Mouse (Mus musculus): ENCODE measurements at regions not wholly inside any gene's neighbourhood (a gene's known extent, or its start where the extent isn't known, plus 50 kb on each side); places are given as distances from the start of the nearest gene placed in this dataset.
A peak's percentile ranks its signal among the peaks of the same experiment; 100 is the strongest.

DNA sequence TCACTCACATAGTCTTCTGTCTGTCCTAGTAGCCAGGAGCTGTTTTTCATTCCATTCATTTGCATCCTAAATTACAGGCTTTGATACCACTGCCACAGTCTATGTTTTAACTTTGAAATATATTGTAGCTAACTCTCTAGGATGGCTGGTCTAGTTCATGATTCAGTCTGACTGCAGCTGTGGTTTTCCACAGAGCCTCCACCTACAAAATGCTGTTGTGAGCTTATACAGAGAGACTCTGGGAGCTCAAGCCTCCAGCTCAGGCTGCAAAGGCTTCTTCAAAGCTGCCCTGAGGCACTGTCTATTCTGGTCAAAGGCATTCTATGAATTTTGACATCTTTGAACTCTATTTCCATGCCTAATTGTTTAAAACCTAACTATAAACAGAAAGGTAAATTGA lies 2326.5 kb upstream of the Gm7489 start:
- no peak for DNase-seq (ENCODE audit: low spot score in 2 of 2)

DNA sequence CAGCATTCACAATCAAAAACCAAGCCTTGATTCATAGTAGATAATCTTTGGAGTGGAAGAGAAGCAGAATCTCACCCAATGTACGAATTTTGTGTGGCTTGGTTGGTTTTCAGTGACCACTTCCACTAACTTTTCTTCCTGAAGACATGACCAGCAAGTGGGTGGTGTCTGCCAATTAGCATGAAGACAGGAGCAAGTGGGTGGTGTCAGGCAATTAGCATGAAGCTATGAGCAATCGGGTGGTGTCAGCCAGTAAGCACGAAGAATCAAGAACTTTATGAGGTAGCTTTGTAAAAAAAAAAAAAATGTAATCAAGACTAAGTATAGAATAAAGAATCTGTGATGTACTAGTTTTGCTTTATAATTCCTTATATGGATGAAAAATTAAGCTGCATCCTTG lies 2319.2 kb upstream of the Gm7489 start:
- no peak for DNase-seq (ENCODE audit: low spot score in 2 of 2)

DNA sequence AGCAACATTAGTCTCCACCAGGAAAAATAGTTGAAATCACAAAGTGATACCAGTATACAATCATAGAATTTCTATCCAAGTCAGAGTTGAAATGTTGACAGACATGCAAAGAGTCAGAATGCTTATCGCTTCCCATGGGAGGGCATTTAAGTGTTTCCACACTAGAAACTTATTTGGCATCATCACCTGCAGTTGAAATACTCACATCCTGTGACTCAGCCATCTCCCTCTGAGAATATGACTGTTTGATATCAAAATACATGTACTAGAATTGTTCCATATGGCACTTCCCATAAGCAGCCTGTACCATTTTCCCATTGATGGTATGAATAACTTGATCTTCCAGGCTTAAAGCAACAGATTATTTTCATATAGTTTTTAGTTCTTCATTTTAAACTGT lies 2314.1 kb upstream of the Gm7489 start:
- no peak for DNase-seq (ENCODE audit: low spot score in 2 of 2)

DNA sequence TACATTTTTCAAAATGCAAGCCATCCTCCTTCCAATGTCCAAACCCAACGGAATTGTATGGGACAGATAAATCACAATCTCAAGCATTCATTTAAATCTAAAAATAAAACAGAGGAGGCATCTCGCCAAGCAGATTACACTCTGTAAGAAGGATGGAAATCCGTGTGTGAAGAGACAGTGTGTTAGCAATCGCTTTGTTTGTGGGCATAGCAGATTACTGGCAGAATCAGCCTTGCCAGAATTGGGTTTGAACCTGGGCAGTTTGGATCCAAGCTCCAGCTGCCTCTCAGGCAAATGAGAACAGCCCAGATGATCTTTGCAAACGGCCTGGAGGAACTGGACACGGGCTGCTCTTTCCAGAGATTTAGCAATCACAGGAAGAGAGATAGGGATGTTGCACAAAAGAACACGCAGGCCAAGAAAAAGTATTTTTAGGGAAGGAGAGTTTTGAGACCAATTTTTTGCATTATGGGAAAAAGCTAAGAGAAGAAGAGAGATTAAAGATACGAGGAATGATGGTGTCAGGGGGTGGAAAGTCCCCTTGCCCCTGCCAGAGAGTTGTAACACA lies 2310.1 kb upstream of the Gm7489 start:
- no peak for DNase-seq (ENCODE audit: low spot score in 2 of 2)

DNA sequence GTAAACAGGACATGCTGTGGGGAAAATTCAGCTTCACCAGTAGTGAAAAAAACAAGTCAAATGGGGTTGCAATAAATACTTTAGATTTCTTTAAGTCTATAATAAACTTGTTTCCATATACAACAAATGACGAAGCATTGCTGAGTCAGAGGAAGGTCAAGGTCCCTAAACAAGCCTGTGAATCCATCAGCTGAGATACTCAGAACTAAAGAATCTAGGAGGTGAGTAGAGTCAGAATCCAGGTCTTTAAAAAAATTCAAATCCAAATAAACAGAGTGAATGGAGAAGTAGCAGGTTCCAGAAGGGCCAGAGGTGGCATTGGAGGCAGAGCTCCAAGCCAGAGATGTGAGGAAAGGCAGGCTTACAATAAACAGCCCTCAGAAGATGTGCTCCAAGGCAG lies 2301.1 kb upstream of the Gm7489 start:
- no peak for DNase-seq (ENCODE audit: low spot score in 2 of 2)

DNA sequence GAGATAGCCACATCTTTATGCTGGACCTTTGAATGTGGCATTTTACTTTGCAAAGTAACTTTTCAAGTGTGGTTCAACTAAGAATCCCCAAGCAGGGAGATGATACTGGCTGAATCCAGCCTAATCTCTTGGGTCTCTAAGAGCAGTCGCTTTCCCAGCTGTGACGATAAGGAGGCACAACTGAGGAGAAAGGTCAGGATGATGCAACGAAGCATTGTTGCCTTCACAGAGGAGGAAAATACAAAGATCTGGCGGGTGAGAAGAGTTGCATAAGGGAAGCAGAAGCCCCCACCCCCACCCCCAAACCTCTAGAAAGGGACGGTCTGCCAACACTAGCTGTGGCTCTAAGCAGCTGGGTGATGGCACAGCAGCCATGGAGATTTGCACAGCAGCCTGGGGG lies 2298.6 kb upstream of the Gm7489 start:
- no peak for DNase-seq (ENCODE audit: low spot score in 2 of 2)

DNA sequence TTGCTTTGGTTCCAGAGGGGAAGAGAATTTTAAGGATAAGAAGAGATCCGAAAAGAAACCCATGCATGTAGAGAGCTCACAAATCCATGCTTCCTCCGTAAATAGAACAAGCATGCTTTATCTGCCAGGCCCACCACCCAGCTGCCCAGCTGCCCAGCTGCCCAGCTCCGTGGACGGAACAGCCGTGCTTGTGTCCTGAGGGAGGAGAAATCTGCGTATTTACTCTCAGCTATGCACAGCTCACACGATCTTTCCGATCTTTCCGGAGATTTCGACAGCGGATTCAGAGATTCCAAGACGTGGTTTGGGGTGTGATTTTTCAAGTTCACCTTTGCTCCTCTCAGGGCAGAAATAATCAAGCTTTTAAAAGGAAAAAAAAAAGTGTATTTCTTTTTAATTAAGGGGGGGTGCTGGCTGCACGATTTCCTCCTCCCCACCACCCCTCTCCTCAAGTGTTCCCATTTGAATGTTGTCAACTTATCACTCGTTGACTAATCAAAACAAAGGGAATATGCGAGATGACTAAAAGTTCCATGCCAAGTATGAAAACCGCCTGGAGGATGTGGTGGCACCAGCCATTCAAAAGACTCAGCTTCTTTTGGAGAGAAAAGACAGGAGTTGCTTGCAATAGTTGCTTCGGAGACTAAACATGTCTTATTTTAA lies 2293.2 kb upstream of the Gm7489 start:
- no peak for DNase-seq (ENCODE audit: low spot score in 2 of 2)

DNA sequence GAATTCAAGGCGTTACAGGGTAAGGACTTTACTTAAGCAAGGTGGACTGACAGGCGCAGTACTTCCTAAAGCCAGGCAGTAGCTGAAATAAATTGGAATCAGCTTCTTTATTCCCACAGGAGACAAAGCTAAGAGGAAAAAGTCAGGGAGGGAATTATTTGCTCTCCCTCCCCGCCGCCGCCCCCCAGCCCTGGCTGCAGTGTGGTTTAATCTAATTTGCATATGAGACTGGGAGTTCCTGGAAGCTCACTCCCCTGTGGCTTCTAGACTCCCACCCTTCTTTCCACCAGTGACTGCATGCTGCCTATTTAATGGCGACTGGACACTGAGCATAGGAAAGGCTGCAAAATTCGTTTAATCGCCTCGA lies 2292.7 kb upstream of the Gm7489 start:
- no peak for DNase-seq (ENCODE audit: low spot score in 2 of 2)

DNA sequence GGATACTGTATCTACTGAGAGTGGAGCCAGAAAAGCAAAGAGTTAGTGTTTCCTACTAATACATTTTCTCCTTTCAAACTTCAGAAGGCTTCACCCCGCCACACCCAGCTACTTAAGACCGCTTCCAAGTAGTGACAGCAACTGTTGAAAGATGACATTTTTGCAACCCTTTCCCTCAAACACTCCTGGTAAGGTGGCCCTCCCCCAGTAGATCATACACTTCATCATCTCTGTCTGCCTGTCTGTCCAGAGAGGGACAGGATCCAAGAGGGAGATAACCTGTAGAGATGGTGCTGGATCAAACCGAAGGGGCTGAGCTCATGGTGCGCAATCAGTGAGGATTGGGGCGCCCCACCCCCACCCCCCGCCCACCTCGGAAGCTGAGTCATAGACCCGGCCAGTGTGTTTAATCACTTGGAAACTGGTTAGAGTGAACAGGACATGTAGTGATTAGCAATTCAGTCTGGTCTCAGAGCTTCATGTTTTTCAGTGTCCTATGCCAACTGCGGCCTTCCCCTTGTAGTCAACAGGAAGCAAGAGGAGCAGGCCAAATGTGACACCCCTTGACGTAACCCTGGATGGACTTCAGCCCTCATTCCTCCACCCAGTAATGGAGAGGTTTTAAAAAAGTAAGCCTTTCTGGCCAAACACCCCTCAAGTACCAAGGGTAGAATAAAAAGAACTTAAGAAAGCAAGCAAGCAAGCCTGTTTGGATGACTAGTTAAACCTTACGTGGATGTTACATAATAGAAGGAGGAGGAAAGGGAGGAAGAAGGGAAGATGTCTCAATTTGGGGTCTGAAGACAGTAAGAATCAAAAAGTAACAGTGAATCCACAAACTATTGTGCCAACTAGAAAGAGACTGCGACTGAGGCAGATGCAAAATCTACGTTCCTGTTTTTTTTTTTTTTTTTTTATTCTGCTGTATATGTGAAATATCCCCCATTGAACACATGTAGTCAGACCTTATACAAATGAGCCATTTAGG lies 2291.9 kb upstream of the Gm7489 start:
- DNase-seq (ENCODE audit: low spot score in 2 of 2) = no peak

DNA sequence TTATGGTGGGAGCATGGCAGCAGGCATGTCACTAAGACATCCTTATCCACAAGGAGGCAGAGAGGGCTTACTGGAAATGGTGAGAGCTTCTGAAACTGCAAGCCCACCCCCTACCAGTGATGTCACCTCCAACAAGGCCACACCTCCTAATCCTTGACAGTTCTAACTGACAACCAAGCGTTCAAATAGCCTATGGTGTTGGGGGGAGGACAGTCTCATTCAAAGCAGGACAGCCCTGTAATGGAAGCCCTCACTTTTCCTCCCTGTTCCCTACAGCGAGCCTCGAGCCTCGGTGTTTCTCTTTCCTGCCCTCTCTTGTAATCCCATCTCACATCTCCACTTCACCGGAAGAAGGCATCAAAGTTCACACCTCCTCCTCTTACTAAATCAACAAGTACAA lies 2290.6 kb upstream of the Gm7489 start:
- DNase-seq (ENCODE audit: low spot score in 2 of 2) = no peak

DNA sequence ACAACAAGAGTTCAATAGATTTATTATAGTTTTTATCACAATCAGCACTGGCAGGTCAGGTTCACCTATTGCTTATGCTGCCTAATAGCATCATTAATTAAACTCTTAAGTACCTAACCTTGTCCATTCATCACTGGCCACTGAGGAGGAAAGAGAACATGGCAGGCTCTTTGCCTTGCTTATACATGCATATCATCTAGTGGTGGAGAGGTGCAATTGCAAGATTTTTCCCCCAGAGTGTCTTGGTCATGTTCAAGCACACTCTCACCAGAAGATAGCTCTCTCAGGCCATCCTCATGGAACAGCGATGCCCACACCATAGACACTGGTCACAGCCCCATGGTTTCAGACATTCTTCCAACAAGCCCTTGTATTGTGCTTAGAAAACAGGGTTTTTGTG lies 2289.1 kb upstream of the Gm7489 start:
- DNase-seq (ENCODE audit: low spot score in 2 of 2) = peak in 1 of 2 experiments; percentile 45

DNA sequence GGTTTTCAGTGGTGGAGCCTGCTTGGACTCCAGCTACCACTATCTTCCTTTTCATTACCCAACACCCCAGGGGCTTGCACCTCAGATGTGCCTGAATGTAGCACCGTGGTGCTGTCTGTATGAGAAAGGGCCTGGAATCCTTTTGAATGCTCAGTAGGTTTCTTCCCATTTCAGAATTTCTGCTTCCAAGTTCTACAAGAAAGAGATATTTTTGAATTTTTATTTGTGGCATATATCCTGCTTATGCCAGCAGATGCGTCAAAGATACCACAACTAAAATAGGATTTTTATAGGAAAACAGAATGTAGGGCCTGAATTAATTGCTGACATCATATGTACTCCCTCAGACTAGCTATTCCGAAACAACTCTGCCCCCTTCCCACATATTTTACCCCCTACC lies 2286.9 kb upstream of the Gm7489 start:
- DNase-seq (ENCODE audit: low spot score in 2 of 2) = no peak

DNA sequence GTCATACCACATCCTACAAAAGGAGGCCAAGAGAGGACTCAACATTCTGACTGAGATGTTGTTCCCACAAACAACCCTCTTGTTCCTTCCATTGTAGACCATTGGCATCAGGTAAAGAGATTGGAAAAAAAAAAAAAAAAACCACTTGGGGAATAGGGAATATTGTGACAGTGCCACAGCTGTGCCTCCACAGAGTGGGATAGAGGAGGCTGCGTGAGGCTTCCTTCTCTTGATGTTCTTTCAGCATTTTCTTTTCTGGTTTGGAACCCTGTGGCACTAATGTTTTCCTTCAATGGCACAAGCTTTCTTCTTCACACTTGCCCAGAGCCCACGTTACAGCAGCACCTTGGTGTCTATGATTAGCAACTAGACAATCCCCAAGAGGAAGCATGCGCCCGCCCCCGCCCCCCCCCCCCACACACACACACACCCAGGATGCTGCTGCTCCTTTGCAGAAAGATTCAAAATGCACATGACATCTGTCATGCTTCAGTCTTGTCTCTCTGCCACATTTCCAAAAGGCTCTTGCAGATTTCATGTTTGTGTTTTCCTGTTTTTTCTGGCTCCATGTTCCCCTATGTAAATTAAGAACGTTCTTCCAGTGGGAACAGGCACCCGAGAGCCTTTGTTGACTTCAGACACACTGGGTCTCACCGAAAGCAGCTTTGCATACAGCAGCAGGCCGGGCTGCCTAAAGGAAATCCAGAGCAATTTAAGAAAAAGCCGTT lies 2283.4 kb upstream of the Gm7489 start:
- peak in 1 of 2 experiments; percentile 36 for DNase-seq (ENCODE audit: low spot score in 2 of 2)

DNA sequence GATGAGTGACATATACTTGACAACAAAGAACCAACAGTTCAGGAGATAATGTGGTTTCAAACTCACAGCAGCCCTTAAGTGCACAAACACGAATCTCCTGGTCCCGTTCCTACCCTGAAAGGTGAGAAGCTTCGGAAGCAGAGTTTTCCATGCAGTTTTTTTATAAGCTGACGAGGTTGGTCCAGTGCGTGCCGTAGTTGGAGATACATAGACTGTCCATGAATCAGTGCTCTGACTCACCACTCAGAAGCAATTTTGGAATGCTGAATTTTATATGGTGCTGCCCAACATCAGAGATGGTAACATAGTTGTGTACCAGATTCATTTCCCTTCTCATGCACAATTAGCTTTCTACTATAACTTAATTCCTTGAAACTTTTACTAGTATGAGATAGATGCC lies 2263.3 kb upstream of the Gm7489 start:
- DNase-seq (ENCODE audit: low spot score in 2 of 2) = no peak

DNA sequence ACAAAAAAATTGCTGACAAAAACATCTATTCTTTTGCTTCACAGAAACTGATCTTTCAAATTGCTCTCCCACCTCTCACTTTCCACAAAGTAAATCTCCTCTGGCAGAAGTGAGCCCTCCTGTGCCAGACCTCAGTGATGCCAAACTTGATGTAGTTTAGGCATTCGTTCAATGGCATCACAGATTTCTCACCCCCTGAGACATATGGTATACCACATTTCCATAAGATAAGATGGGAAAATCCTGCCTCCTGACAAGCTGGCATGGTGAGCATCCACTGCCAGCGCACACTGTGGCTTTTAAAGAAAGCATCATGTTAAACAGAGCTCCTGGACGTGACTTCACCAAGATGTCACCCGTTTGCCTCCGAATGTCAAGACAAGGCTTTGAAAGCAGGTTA lies 2257.2 kb upstream of the Gm7489 start:
- peak in 1 of 2 experiments; percentile 40 for DNase-seq (ENCODE audit: low spot score in 2 of 2)

DNA sequence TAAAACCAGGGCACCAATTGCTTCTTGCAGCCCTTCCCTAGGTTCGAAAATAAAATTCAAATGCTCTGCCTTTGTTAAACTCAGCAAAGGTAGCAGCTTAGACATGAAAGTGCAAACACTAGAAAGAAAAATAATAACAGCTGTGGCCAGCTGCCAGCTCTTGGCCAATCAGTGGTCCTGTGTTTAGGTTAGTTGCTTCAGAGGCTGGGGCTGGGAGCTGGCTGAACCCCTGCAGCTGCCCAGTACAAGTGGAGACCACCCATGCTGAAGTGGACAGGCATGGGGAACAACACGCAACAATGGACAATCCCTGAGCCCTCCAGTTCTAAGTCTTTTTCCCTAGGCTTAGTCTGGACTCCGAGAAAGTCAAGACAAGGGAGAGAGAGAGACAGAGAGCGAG lies 2256.2 kb upstream of the Gm7489 start:
- no peak for DNase-seq (ENCODE audit: low spot score in 2 of 2)

DNA sequence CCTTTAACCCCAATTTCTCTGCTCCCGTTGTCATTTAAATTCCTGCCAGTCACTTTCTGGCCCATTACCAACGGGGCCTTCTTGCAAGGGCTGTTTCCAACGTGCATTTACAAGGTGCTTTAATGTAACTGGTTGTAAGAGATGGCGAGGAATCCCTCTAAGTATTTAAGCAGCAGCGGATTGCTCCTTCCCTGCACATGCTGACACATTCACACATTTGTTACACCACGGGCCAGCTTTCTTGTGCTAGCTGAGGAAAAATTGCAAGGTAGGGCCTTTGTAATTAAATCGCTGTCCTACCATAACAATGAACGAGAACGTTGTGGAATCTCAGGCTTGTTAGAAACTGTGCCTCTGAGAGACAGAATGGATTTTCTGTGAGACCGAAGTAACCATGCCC lies 2252.8 kb upstream of the Gm7489 start:
- DNase-seq (ENCODE audit: low spot score in 2 of 2) = no peak

DNA sequence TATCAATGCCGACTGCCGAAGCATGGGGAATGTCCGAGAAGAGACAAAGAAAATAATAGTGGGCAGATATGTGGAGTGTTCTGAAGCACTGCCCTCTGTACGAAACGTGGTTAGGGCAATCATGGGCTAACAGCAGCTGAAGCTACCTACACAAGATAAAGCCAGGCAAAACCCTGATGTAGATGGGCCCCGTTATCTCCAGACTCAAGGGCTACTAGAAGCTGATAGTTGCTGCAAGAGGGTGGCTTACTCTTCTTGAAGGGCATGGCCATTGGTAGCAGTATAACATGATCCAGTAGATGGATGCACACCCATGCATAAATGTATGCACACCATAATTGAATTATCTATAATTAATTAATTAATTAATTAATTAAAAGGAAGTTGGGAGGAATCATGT lies 2251.6 kb upstream of the Gm7489 start:
- no peak for DNase-seq (ENCODE audit: low spot score in 2 of 2)

DNA sequence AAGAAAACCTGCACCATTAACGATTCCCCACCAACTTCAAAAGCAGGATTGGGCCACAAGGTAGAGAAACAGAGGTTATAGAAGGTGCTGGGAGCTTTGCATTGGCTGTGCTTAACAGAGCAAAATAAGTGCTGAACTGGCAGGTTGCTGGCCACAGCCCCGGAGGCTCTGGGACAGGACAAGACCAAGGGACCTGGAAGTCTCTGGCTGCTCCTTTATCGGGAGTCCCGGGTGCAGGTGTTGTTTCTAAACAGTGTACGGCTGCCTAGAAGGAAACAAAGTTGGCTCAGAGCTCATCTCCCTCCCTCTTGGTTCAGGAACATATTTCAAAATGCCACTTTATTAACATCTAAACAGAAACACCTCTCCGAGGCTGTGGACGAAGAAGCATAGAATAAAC lies 2250.0 kb upstream of the Gm7489 start:
- no peak for DNase-seq (ENCODE audit: low spot score in 2 of 2)

DNA sequence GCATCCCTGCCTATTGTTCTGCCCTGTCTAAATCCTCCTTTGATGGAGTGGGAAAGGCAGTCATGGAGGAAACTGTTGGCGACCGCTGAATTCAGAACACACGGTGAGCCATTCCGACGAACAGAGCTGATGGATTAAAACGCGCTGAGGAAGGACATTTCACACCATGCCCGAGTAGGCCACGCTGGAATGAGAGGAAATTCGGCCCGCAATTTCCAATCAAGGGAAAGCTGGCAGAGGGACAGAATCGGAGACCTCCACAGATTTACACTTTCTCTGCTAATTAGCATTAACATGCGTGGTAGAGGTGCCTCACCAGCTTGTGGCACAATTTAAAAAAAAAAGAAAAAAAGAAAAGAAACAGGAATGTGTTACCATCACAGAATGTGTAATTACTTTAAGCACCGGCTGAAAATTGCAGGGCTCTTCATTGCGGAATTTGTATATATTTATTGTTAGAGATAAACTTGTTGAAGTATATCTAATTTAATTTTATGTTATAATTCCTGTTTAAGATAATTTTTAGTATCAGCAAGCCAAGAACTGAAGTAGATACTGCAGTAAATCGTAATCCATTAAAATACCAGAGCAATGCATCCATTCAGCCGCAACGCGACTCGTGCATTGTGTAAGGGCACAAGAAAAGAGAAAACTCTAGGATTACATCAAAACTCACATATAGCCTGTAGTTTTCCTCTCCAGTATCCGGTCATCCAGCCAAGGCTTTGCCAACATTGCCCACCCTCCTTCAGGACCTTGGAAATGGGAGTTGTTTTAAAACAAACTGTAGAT lies 2249.4 kb upstream of the Gm7489 start:
- peak in 1 of 2 experiments; percentile 24 for DNase-seq (ENCODE audit: low spot score in 2 of 2)

DNA sequence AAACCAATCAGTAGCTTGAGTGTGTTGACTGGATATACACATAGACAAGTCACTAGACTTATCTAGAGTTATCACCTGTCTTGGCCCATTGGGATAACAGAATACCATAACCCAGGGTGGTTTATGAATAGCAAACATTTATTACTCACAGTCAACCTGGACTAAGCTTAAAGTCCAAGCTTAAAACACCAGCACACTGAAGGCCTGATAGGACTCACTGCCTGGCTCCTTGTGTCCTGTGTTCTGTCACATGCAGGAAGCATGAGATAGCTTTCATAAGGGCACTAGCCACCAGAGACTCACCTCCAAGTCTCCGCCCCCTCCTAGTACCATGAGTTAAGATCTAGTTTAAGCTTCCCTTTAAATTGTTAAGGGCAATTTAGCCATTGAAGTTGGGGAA lies 2247.1 kb upstream of the Gm7489 start:
- no peak for DNase-seq (ENCODE audit: low spot score in 2 of 2)
